Mouse (Mus musculus): ENCODE measurements around the gene Pkn2. TPM values are rescaled to one million over a fixed set of nuclear protein-coding genes. Genes with fewer than 3 reads are reported as not detected.

Pkn2 gene
- polyA plus RNA-seq, 1 experiment from 2014 or later = 53.5 TPM

GRCm38 (mm10) chr3:142881589-142881871 is 274 bp downstream of the Pkn2 start:
- Histone ChIP-seq H3K9me3 (replicated peaks) (no peaks in the 10 kb centered on the region), H3K36me3 (no peaks in the 10 kb centered on the region), H3K27ac (replicated peaks) (peak overlapping the region; percentile 98), H3K4me3 (peak overlapping the region; percentile 99), H3K4me1 (peaks cover 17% of the 10 kb centered on the region), H3K27me3 (ENCODE audit: low read depth, poor library complexity, severe bottlenecking) (no peaks in the 10 kb centered on the region)
- DNase-seq (ENCODE audit: low spot score) = no peak
- 2% methylated on average over 32 of the region's 40 CpGs for WGBS

- Histone ChIP-seq H3K27ac (replicated peaks) (peak overlapping the region; percentile 98), H3K36me3 (no peaks in the 10 kb centered on the region), H3K9me3 (replicated peaks) (no peaks in the 10 kb centered on the region), H3K4me3 (peak overlapping the region; percentile 99), H3K27me3 (ENCODE audit: low read depth, poor library complexity, severe bottlenecking) (no peaks in the 10 kb centered on the region), H3K4me1 (peaks cover 17% of the 10 kb centered on the region)
- WGBS = under 1% methylated on average over 62 of the region's 72 CpGs
- peak; percentile 78 for DNase-seq (ENCODE audit: low spot score)
Measured at GRCm38 (mm10) chr3:142880790-142881588, 815 bp downstream of the Pkn2 start.

GRCm38 (mm10) chr3:142863236-142863635 is 18.6 kb downstream of the Pkn2 start:
- WGBS = 93% methylated on average over 2 of the region's 2 CpGs
- H3K4me3 ChIP-seq = no peak overlapping the region
- H3K27me3 ChIP-seq (ENCODE audit: low read depth, poor library complexity, severe bottlenecking) = no peaks in the 10 kb centered on the region
- no peak for DNase-seq (ENCODE audit: low spot score)
- H3K4me1 ChIP-seq = no peaks in the 10 kb centered on the region
- no peaks in the 10 kb centered on the region for H3K36me3 ChIP-seq
- no peaks in the 10 kb centered on the region for H3K9me3 ChIP-seq (replicated peaks)
- no peak overlapping the region for H3K27ac ChIP-seq (replicated peaks)

- DNase-seq (ENCODE audit: low spot score) = no peak
- Histone ChIP-seq H3K27me3 (ENCODE audit: low read depth, poor library complexity, severe bottlenecking) (no peaks in the 10 kb centered on the region), H3K4me3 (no peak overlapping the region), H3K27ac (replicated peaks) (no peak overlapping the region), H3K36me3 (0 out of 2 replicates have a peak, but pooled peaks cover 2% of the 10 kb centered on the region), H3K9me3 (replicated peaks) (no peaks in the 10 kb centered on the region), H3K4me1 (no peaks in the 10 kb centered on the region)
- 90% methylated on average over 3 of the region's 3 CpGs for WGBS
Measured at GRCm38 (mm10) chr3:142856832-142857231, 25.0 kb downstream of the Pkn2 start.

GRCm38 (mm10) chr3:142855961-142856472 is 25.8 kb downstream of the Pkn2 start:
- no peak for DNase-seq (ENCODE audit: low spot score)
- no peaks in the 10 kb centered on the region for H3K9me3 ChIP-seq (replicated peaks)
- 87% methylated on average over 4 of the region's 4 CpGs for WGBS
- H3K27ac ChIP-seq (replicated peaks) = no peak overlapping the region
- no peaks in the 10 kb centered on the region for H3K4me1 ChIP-seq
- H3K4me3 ChIP-seq = no peak overlapping the region
- peaks cover 10% of the 10 kb centered on the region for H3K36me3 ChIP-seq
- H3K27me3 ChIP-seq (ENCODE audit: low read depth, poor library complexity, severe bottlenecking) = no peaks in the 10 kb centered on the region

- no peaks in the 10 kb centered on the region for H3K27me3 ChIP-seq (ENCODE audit: low read depth, poor library complexity, severe bottlenecking)
- H3K27ac ChIP-seq (replicated peaks) = no peak overlapping the region
- WGBS = 95% methylated on average over 3 of the region's 3 CpGs
- H3K4me3 ChIP-seq = no peak overlapping the region
- H3K4me1 ChIP-seq = no peaks in the 10 kb centered on the region
- DNase-seq (ENCODE audit: low spot score) = no peak
- H3K9me3 ChIP-seq (replicated peaks) = no peaks in the 10 kb centered on the region
- peaks cover 37% of the 10 kb centered on the region for H3K36me3 ChIP-seq
Measured at GRCm38 (mm10) chr3:142852911-142853310, 28.9 kb downstream of the Pkn2 start.

- 96% methylated on average over 3 of the region's 3 CpGs for WGBS
Measured at GRCm38 (mm10) chr3:142851631-142852030, 30.2 kb downstream of the Pkn2 start.

GRCm38 (mm10) chr3:142839961-142840360 is 41.8 kb downstream of the Pkn2 start:
- no peaks in the 10 kb centered on the region for H3K9me3 ChIP-seq (replicated peaks)
- H3K27me3 ChIP-seq (ENCODE audit: low read depth, poor library complexity, severe bottlenecking) = no peaks in the 10 kb centered on the region
- peaks cover 30% of the 10 kb centered on the region for H3K36me3 ChIP-seq
- H3K4me3 ChIP-seq = no peak overlapping the region
- DNase-seq (ENCODE audit: low spot score) = no peak
- no peaks in the 10 kb centered on the region; the same call in 1 of the 2 replicates for H3K4me1 ChIP-seq
- H3K27ac ChIP-seq (replicated peaks) = no peak overlapping the region
- 41% methylated on average over 4 of the region's 4 CpGs for WGBS

More at GRCm38 (mm10) chr3:142851631-142852030, 30.2 kb downstream of the Pkn2 start:
- Histone ChIP-seq H3K27me3 (ENCODE audit: low read depth, poor library complexity, severe bottlenecking) (no peaks in the 10 kb centered on the region), H3K9me3 (replicated peaks) (no peaks in the 10 kb centered on the region), H3K4me1 (no peaks in the 10 kb centered on the region), H3K4me3 (no peak overlapping the region), H3K27ac (replicated peaks) (no peak overlapping the region), H3K36me3 (peaks cover 43% of the 10 kb centered on the region)
- DNase-seq (ENCODE audit: low spot score) = no peak

- WGBS = 94% methylated on average over 4 of the region's 4 CpGs
- H3K9me3 ChIP-seq (replicated peaks) = no peaks in the 10 kb centered on the region
- no peak for DNase-seq (ENCODE audit: low spot score)
Measured at GRCm38 (mm10) chr3:142834761-142835160, 47.0 kb downstream of the Pkn2 start.

GRCm38 (mm10) chr3:142834024-142834423 is 47.8 kb downstream of the Pkn2 start:
- 92% methylated on average over 4 of the region's 4 CpGs for WGBS

More at GRCm38 (mm10) chr3:142834761-142835160, 47.0 kb downstream of the Pkn2 start:
- Histone ChIP-seq H3K4me3 (no peak overlapping the region), H3K27me3 (ENCODE audit: low read depth, poor library complexity, severe bottlenecking) (no peaks in the 10 kb centered on the region), H3K36me3 (peaks cover 26% of the 10 kb centered on the region), H3K27ac (replicated peaks) (no peak overlapping the region), H3K4me1 (no peaks in the 10 kb centered on the region)

GRCm38 (mm10) chr3:142832910-142833309 is 48.9 kb downstream of the Pkn2 start:
- no peak overlapping the region for H3K4me3 ChIP-seq
- H3K27ac ChIP-seq (replicated peaks) = no peak overlapping the region
- H3K4me1 ChIP-seq = no peaks in the 10 kb centered on the region
- 97% methylated on average over 3 of the region's 3 CpGs for WGBS
- H3K9me3 ChIP-seq (replicated peaks) = no peaks in the 10 kb centered on the region
- no peaks in the 10 kb centered on the region for H3K27me3 ChIP-seq (ENCODE audit: low read depth, poor library complexity, severe bottlenecking)
- H3K36me3 ChIP-seq = peaks cover 30% of the 10 kb centered on the region
- no peak for DNase-seq (ENCODE audit: low spot score)

More at GRCm38 (mm10) chr3:142834024-142834423, 47.8 kb downstream of the Pkn2 start:
- Histone ChIP-seq H3K4me3 (no peak overlapping the region), H3K36me3 (peaks cover 30% of the 10 kb centered on the region), H3K27me3 (ENCODE audit: low read depth, poor library complexity, severe bottlenecking) (no peaks in the 10 kb centered on the region), H3K4me1 (no peaks in the 10 kb centered on the region), H3K9me3 (replicated peaks) (no peaks in the 10 kb centered on the region), H3K27ac (replicated peaks) (no peak overlapping the region)
- no peak for DNase-seq (ENCODE audit: low spot score)

- no peak for DNase-seq (ENCODE audit: low spot score)
- H3K9me3 ChIP-seq (replicated peaks) = no peaks in the 10 kb centered on the region
- 95% methylated on average over 4 of the region's 4 CpGs for WGBS
- no peaks in the 10 kb centered on the region for H3K27me3 ChIP-seq (ENCODE audit: low read depth, poor library complexity, severe bottlenecking)
- peaks cover 73% of the 10 kb centered on the region for H3K36me3 ChIP-seq
- H3K27ac ChIP-seq (replicated peaks) = no peak overlapping the region
- H3K4me3 ChIP-seq = no peak overlapping the region
- no peaks in the 10 kb centered on the region for H3K4me1 ChIP-seq
Measured at GRCm38 (mm10) chr3:142826449-142827146, 55.2 kb downstream of the Pkn2 start.

GRCm38 (mm10) chr3:142823606-142824005 is 58.2 kb downstream of the Pkn2 start:
- no peaks in the 10 kb centered on the region for H3K27me3 ChIP-seq (ENCODE audit: low read depth, poor library complexity, severe bottlenecking)
- no peak overlapping the region for H3K27ac ChIP-seq (replicated peaks)
- no peaks in the 10 kb centered on the region for H3K9me3 ChIP-seq (replicated peaks)
- DNase-seq (ENCODE audit: low spot score) = no peak
- no peak overlapping the region for H3K4me3 ChIP-seq
- WGBS = 98% methylated on average over 1 of the region's 1 CpGs
- no peaks in the 10 kb centered on the region for H3K4me1 ChIP-seq
- H3K36me3 ChIP-seq = peaks cover 81% of the 10 kb centered on the region
